Mouse (Mus musculus) heart, embryonic 12.5 days (tissue): Measurements from ENCODE around the gene Chchd6. TPM values are rescaled to one million over a fixed set of nuclear protein-coding genes. Genes with fewer than 3 reads are reported as not detected.

ENCODE experiments used
- ATAC-seq: fragments of 200-750 bp; cut with Nextera tagmentation; 2 replicates; pipeline ENCODE4 v1.8.0; 2017; ENCODE audit warnings: moderate TSS enrichment, moderate library complexity; ENCODE audit not compliant: insufficient number of reproducible peaks, low FRiP score
- H3K27ac ChIP-seq: fragments of 300-500 bp; sonication (generic); 2 replicates; pipeline ENCODE4 v1.5.1; 2016; ENCODE audit warnings: mild to moderate bottlenecking, moderate library complexity; ENCODE audit not compliant: poor library complexity, severe bottlenecking
- H3K27me3 ChIP-seq: fragments of 300-500 bp; sonication (generic); replicated peaks from 2 replicates; pipeline ENCODE4 v1.6.1; 2016; ENCODE audit warnings: mild to moderate bottlenecking, moderate library complexity
- H3K36me3 ChIP-seq: fragments of 300-500 bp; sonication (generic); 2 replicates; pipeline ENCODE4 v1.6.1; 2016; ENCODE audit warnings: mild to moderate bottlenecking, moderate library complexity
- H3K4me1 ChIP-seq: fragments of 300-500 bp; sonication (generic); replicated peaks from 2 replicates; pipeline ENCODE4 v1.6.1; 2016; ENCODE audit warnings: mild to moderate bottlenecking
- H3K4me2 ChIP-seq: fragments of 300-500 bp; sonication (generic); 2 replicates; pipeline ENCODE4 v1.6.1; 2016; ENCODE audit warnings: mild to moderate bottlenecking, moderate library complexity
- H3K4me3 ChIP-seq: fragments of 300-500 bp; sonication (generic); 2 replicates; pipeline ENCODE4 v1.5.1; 2016; ENCODE audit warnings: mild to moderate bottlenecking
- H3K9ac ChIP-seq: fragments of 300-500 bp; sonication (generic); 2 replicates; pipeline ENCODE4 v1.6.1; 2016; ENCODE audit warnings: mild to moderate bottlenecking, moderate library complexity
- H3K9me3 ChIP-seq: fragments of 300-500 bp; sonication (generic); replicated peaks from 2 replicates; pipeline ENCODE4 v1.6.1; 2016; ENCODE audit warnings: mild to moderate bottlenecking, moderate library complexity
- WGBS: fragments of 180-500 bp; shearing (Covaris S2); methylation state at CpG from one replicate; pipeline ENCODE4 v1.1.7; 2016; 5-methylcytosine and 5-hydroxymethylcytosine counted together
- polyA plus RNA-seq: library from polyadenylated mRNA; unstranded; fragments of >200 nt; fragmentation: Nextera tagmentation; extraction: Ambion mirVana; gene quantifications from 2 replicates; pipeline ENCODE4 v1.2.1, GENCODE M21; 2016

Chchd6 gene
- polyA plus RNA-seq, 1 experiment from 2014 or later: 39.7 TPM

GRCm38 (mm10) chr6:89555971-89556370 lies 39.5 kb downstream of the Chchd6 start:
- Histone ChIP-seq H3K4me3 (no peak overlapping the region), H3K9ac (0 out of 2 replicates have a peak overlapping the region, but pooled peaks have one; percentile 38), H3K27me3 (no peaks in the 10 kb centered on the region; the same call in 1 of the 2 replicates), H3K36me3 (no peaks in the 10 kb centered on the region), H3K4me1 (peaks cover 50% of the 10 kb centered on the region), H3K27ac (peak overlapping the region; percentile 82), H3K4me2 (0 out of 2 replicates have a peak overlapping the region, but pooled peaks have one; percentile 23), H3K9me3 (no peaks in the 10 kb centered on the region)
- WGBS: 68% methylated on average over 1 of the region's 1 CpGs
- ATAC-seq: no peak

- no peak for ATAC-seq
- Histone ChIP-seq H3K27me3 (no peaks in the 10 kb centered on the region; the same call in 1 of the 2 replicates), H3K4me2 (no peak overlapping the region), H3K9me3 (no peaks in the 10 kb centered on the region), H3K36me3 (no peaks in the 10 kb centered on the region), H3K9ac (no peak overlapping the region), H3K4me1 (peaks cover 51% of the 10 kb centered on the region), H3K4me3 (no peak overlapping the region), H3K27ac (no peak overlapping the region)
- WGBS: 72% methylated on average over 5 of the region's 5 CpGs
Observed at GRCm38 (mm10) chr6:89554029-89554428, 41.4 kb downstream of the Chchd6 start.

- H3K27me3 ChIP-seq: no peaks in the 10 kb centered on the region; the same call in 1 of the 2 replicates
- WGBS: 4% methylated on average over 4 of the region's 4 CpGs
Observed at GRCm38 (mm10) chr6:89553012-89553704, 42.3 kb downstream of the Chchd6 start.

GRCm38 (mm10) chr6:89552321-89553011 lies 43.0 kb downstream of the Chchd6 start:
- 85% methylated on average over 6 of the region's 6 CpGs for whole genome bisulfite sequencing
- no peak overlapping the region for H3K27ac ChIP-seq
- ATAC-seq: no peak
- H3K4me1 ChIP-seq: peaks cover 51% of the 10 kb centered on the region
- H3K27me3 ChIP-seq: no peaks in the 10 kb centered on the region; the same call in 1 of the 2 replicates
- H3K4me2 ChIP-seq: no peak overlapping the region
- H3K9ac ChIP-seq: no peak overlapping the region
- no peaks in the 10 kb centered on the region for H3K9me3 ChIP-seq
- no peaks in the 10 kb centered on the region for H3K36me3 ChIP-seq
- H3K4me3 ChIP-seq: no peak overlapping the region

More at GRCm38 (mm10) chr6:89553012-89553704, 42.3 kb downstream of the Chchd6 start:
- no peak overlapping the region for H3K4me2 ChIP-seq
- H3K4me3 ChIP-seq: no peak overlapping the region
- no peak overlapping the region for H3K27ac ChIP-seq
- H3K9ac ChIP-seq: no peak overlapping the region
- no peaks in the 10 kb centered on the region for H3K9me3 ChIP-seq
- H3K4me1 ChIP-seq: peaks cover 52% of the 10 kb centered on the region
- no peaks in the 10 kb centered on the region for H3K36me3 ChIP-seq
- peak; percentile 43; the same call in 1 of the 2 replicates for ATAC-seq

- 50% methylated on average over 3 of the region's 3 CpGs for WGBS
- Histone ChIP-seq H3K27me3 (no peaks in the 10 kb centered on the region), H3K4me1 (peaks cover 19% of the 10 kb centered on the region), H3K9me3 (no peaks in the 10 kb centered on the region), H3K4me3 (no peak overlapping the region), H3K27ac (no peak overlapping the region), H3K4me2 (no peak overlapping the region), H3K9ac (no peak overlapping the region), H3K36me3 (no peaks in the 10 kb centered on the region)
- no peak for ATAC-seq
Observed at GRCm38 (mm10) chr6:89549157-89549556, 46.3 kb downstream of the Chchd6 start.

GRCm38 (mm10) chr6:89547951-89548350 lies 47.5 kb downstream of the Chchd6 start:
- Histone ChIP-seq H3K27me3 (no peaks in the 10 kb centered on the region), H3K9ac (no peak overlapping the region), H3K4me2 (no peak overlapping the region), H3K27ac (no peak overlapping the region), H3K4me3 (no peak overlapping the region), H3K9me3 (no peaks in the 10 kb centered on the region), H3K36me3 (no peaks in the 10 kb centered on the region), H3K4me1 (peaks cover 12% of the 10 kb centered on the region)
- 70% methylated on average over 3 of the region's 3 CpGs for WGBS
- ATAC-seq: no peak

GRCm38 (mm10) chr6:89538102-89538751 lies 57.2 kb downstream of the Chchd6 start:
- 39% methylated on average over 1 of the region's 1 CpGs for WGBS
- Histone ChIP-seq H3K27me3 (no peaks in the 10 kb centered on the region), H3K4me3 (no peak overlapping the region), H3K9me3 (no peaks in the 10 kb centered on the region), H3K36me3 (no peaks in the 10 kb centered on the region), H3K4me1 (peaks cover 8% of the 10 kb centered on the region; the same call in 1 of the 2 replicates), H3K4me2 (no peak overlapping the region), H3K9ac (no peak overlapping the region), H3K27ac (no peak overlapping the region)
- no peak for ATAC-seq

- ATAC-seq: no peak
- H3K4me2 ChIP-seq: no peak overlapping the region
- H3K27me3 ChIP-seq: no peaks in the 10 kb centered on the region
- WGBS: 10% methylated on average over 1 of the region's 1 CpGs
- no peaks in the 10 kb centered on the region for H3K36me3 ChIP-seq
- no peaks in the 10 kb centered on the region for H3K9me3 ChIP-seq
- H3K4me1 ChIP-seq: peaks cover 8% of the 10 kb centered on the region; the same call in 1 of the 2 replicates
- H3K27ac ChIP-seq: no peak overlapping the region
- no peak overlapping the region for H3K4me3 ChIP-seq
- no peak overlapping the region for H3K9ac ChIP-seq
Observed at GRCm38 (mm10) chr6:89535626-89536225, 59.7 kb downstream of the Chchd6 start.

GRCm38 (mm10) chr6:89524766-89525165 lies 70.7 kb downstream of the Chchd6 start:
- H3K27ac ChIP-seq: no peak overlapping the region
- no peak overlapping the region for H3K4me3 ChIP-seq
- H3K4me1 ChIP-seq: no peaks in the 10 kb centered on the region
- H3K9ac ChIP-seq: no peak overlapping the region
- no peaks in the 10 kb centered on the region for H3K9me3 ChIP-seq
- H3K27me3 ChIP-seq: no peaks in the 10 kb centered on the region
- no peaks in the 10 kb centered on the region for H3K36me3 ChIP-seq
- no peak overlapping the region for H3K4me2 ChIP-seq
- WGBS: 85% methylated on average over 2 of the region's 2 CpGs
- ATAC-seq: no peak

GRCm38 (mm10) chr6:89510154-89510553 lies 85.3 kb downstream of the Chchd6 start:
- Histone ChIP-seq H3K27ac (no peak overlapping the region), H3K9me3 (no peaks in the 10 kb centered on the region), H3K9ac (no peak overlapping the region), H3K4me1 (0 out of 2 replicates have a peak, but pooled peaks cover 3% of the 10 kb centered on the region), H3K27me3 (no peaks in the 10 kb centered on the region), H3K4me2 (no peak overlapping the region), H3K4me3 (no peak overlapping the region), H3K36me3 (no peaks in the 10 kb centered on the region)
- no peak for ATAC-seq

- no peak for ATAC-seq
- no peaks in the 10 kb centered on the region for H3K36me3 ChIP-seq
- H3K4me1 ChIP-seq: no peaks in the 10 kb centered on the region
- H3K9me3 ChIP-seq: no peaks in the 10 kb centered on the region
- no peaks in the 10 kb centered on the region for H3K27me3 ChIP-seq
- no peak overlapping the region for H3K4me2 ChIP-seq
- no peak overlapping the region for H3K27ac ChIP-seq
- no peak overlapping the region for H3K9ac ChIP-seq
- WGBS: 57% methylated on average over 2 of the region's 2 CpGs
- H3K4me3 ChIP-seq: no peak overlapping the region
Observed at GRCm38 (mm10) chr6:89508725-89509124, 86.7 kb downstream of the Chchd6 start.
